Mouse (Mus musculus): ENCODE results near the gene Hapln4.

DNA sequence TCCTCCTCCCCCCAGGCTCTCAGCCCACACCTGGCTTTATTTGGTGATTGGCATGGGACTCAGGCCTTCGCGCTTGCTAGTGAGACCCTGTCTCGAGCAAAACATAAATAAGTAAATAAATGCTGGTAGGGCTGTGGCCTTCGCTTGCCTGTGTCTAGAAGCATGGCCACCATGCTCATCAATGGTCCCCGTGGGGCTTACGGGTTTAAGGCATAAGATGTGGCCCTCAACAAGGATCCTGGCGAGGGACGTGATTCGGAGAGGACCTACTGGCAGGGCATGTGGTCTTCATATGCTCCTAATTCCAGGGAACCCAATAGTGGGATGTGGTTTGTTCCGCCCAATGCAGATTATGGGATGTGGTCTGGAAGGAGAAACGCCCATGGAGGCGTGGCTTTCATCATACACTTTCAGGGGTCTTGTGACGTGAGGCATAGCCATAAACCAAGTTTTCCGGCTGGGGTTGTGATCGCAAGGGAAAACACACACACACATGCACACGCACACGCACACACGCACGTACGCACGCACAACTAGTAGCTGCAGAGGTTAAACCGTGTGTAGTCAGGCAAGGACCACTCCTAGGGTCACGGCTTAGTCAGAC lies 28.0 kb downstream of the Hapln4 start:
- TF ChIP-seq CTCF (IDR thresholded peaks at IDR 0.05; ENCODE audit: low read depth) (no peak), EP300 (IDR thresholded peaks at IDR 0.05; ENCODE audit: low read depth) (no peak)

All from liver, postnatal 0 days (tissue).